Mouse (Mus musculus) liver, adult 2 months (tissue): ENCODE data around the gene Fam13a. TPM values are rescaled to one million over a fixed set of nuclear protein-coding genes. Genes with fewer than 3 reads are reported as not detected.

Source experiments
- DNase-seq: peaks from one replicate; pipeline ENCODE4 v3.0.0-alpha.2; 2011; ENCODE audit warnings: low read depth, low spot score; ENCODE audit errors: extremely low read depth
- H3K27ac ChIP-seq: fragments of 200-500 bp; replicated peaks from 2 replicates; pipeline ENCODE4 v1.5.1; 2012; ENCODE audit warnings: low read depth, mild to moderate bottlenecking, control low read depth, inconsistent platforms, low read length; ENCODE audit not compliant: insufficient read depth
- H3K27me3 ChIP-seq: fragments of 200-500 bp; 2 replicates; pipeline ENCODE4 v1.6.1; 2012; ENCODE audit warnings: mild to moderate bottlenecking, moderate library complexity, low read length, inconsistent platforms; ENCODE audit not compliant: control insufficient read depth, insufficient read depth
- H3K36me3 ChIP-seq: fragments of 200-500 bp; 2 replicates; pipeline ENCODE4 v1.6.1; 2012; ENCODE audit warnings: low read length, inconsistent platforms; ENCODE audit not compliant: control insufficient read depth, insufficient read depth
- H3K4me1 ChIP-seq: fragments of 200-500 bp; 2 replicates; pipeline ENCODE4 v1.6.1; 2011; ENCODE audit warnings: low read length; ENCODE audit not compliant: control insufficient read depth, insufficient read depth
- H3K4me3 ChIP-seq: fragments of 200-500 bp; 2 replicates; pipeline ENCODE4 v1.5.1; 2011; ENCODE audit warnings: low read depth, mild to moderate bottlenecking, control low read depth, low read length, moderate library complexity; ENCODE audit not compliant: insufficient read depth
- H3K79me2 ChIP-seq: fragments of 200-500 bp; 2 replicates; pipeline ENCODE4 v1.6.1; 2012; ENCODE audit warnings: inconsistent platforms, mild to moderate bottlenecking, low read length, moderate library complexity; ENCODE audit not compliant: control insufficient read depth, insufficient read depth
- H3K9ac ChIP-seq: fragments of 200-500 bp; 2 replicates; pipeline ENCODE4 v1.6.1; 2012; ENCODE audit warnings: low read depth, mild to moderate bottlenecking, control low read depth, inconsistent platforms, low read length
- CTCF ChIP-seq: fragments of 200-500 bp; IDR thresholded peaks from 2 replicates; pipeline ENCODE4 v1.5.1; 2011; ENCODE audit warnings: low read depth, low read length, control low read depth
- POLR2A ChIP-seq: fragments of 200-500 bp; IDR thresholded peaks from 2 replicates; pipeline ENCODE4 v1.6.1; 2011; ENCODE audit warnings: low read length, control low read depth; ENCODE audit not compliant: insufficient read depth; ENCODE audit errors: extremely low read depth
- WGBS: fragments of 180-500 bp; shearing (Covaris S2); methylation state at CpG from one replicate; pipeline ENCODE4 v1.1.7; 2018; 5-methylcytosine and 5-hydroxymethylcytosine counted together
- polyA plus RNA-seq: library from polyadenylated mRNA; depleted of rRNA; stranded (reverse); fragments of >200 nt; gene quantifications from 2 replicates; pipeline ENCODE4 v1.2.3, GENCODE M21; 2012
- total RNA-seq: library from RNA; depleted of rRNA; stranded (reverse); fragments of >200 nt; gene quantifications from 2 replicates; pipeline ENCODE4 v1.2.3, GENCODE M21; 2014

The Fam13a gene
- total and polyA plus RNA-seq, 2 experiments, result 3.4 to 42.5 TPM

- H3K36me3 ChIP-seq, result peaks cover 9% of the 10 kb centered on the region
- no peaks in the 10 kb centered on the region for H3K79me2 ChIP-seq
- H3K27ac ChIP-seq, result no peak overlapping the region
- no peak overlapping the region for H3K4me3 ChIP-seq
- TF ChIP-seq POLR2A (no peak), CTCF (no peak)
- H3K9ac ChIP-seq, result no peak overlapping the region
- no peaks in the 10 kb centered on the region for H3K27me3 ChIP-seq
- 91% methylated on average over 4 of the region's 4 CpGs for WGBS
- no peak for DNase-seq
- H3K4me1 ChIP-seq, result peaks cover 13% of the 10 kb centered on the region
Observed at GRCm38 (mm10) chr6:58931149-58931548, 93.2 kb downstream of the Fam13a start.

- 27% methylated on average over 9 of the region's 9 CpGs for WGBS
- peaks cover 13% of the 10 kb centered on the region for H3K4me1 ChIP-seq
- no peak overlapping the region for H3K9ac ChIP-seq
- H3K79me2 ChIP-seq, result no peaks in the 10 kb centered on the region
- peak; percentile 93 for DNase-seq
- peaks cover 3% of the 10 kb centered on the region for H3K36me3 ChIP-seq
- TF ChIP-seq POLR2A, result no peak
- TF ChIP-seq CTCF, result no peak
- H3K27me3 ChIP-seq, result no peaks in the 10 kb centered on the region
- no peak overlapping the region for H3K4me3 ChIP-seq
- H3K27ac ChIP-seq, result peak overlapping the region; percentile 42
Observed at GRCm38 (mm10) chr6:58929911-58930431, 94.4 kb downstream of the Fam13a start.

GRCm38 (mm10) chr6:58927881-58928280, 96.5 kb downstream of the Fam13a start:
- Histone ChIP-seq H3K4me1 (peaks cover 13% of the 10 kb centered on the region), H3K9ac (no peak overlapping the region), H3K4me3 (no peak overlapping the region), H3K36me3 (no peaks in the 10 kb centered on the region), H3K27ac (no peak overlapping the region; the same call in 1 of the 2 replicates), H3K79me2 (no peaks in the 10 kb centered on the region), H3K27me3 (no peaks in the 10 kb centered on the region)
- TF ChIP-seq CTCF (no peak), POLR2A (no peak)
- peak; percentile 92 for DNase-seq
- WGBS, result 13% methylated on average over 2 of the region's 2 CpGs

GRCm38 (mm10) chr6:58922511-58922910, 101.8 kb downstream of the Fam13a start:
- Histone ChIP-seq H3K79me2 (no peaks in the 10 kb centered on the region), H3K27ac (no peak overlapping the region), H3K4me1 (peaks cover 3% of the 10 kb centered on the region), H3K9ac (no peak overlapping the region), H3K27me3 (no peaks in the 10 kb centered on the region), H3K36me3 (peaks cover 6% of the 10 kb centered on the region), H3K4me3 (no peak overlapping the region)
- TF ChIP-seq POLR2A (no peak), CTCF (no peak)
- WGBS, result 62% methylated on average over 5 of the region's 5 CpGs
- DNase-seq, result peak; percentile 76

- Histone ChIP-seq H3K79me2 (no peaks in the 10 kb centered on the region), H3K9ac (no peak overlapping the region), H3K4me1 (no peaks in the 10 kb centered on the region), H3K27ac (no peak overlapping the region), H3K27me3 (no peaks in the 10 kb centered on the region), H3K36me3 (peaks cover 9% of the 10 kb centered on the region), H3K4me3 (no peak overlapping the region)
- DNase-seq, result peak; percentile 45
- 37% methylated on average over 3 of the region's 3 CpGs for WGBS
- TF ChIP-seq CTCF (no peak), POLR2A (no peak)
Observed at GRCm38 (mm10) chr6:58921623-58922022, 102.7 kb downstream of the Fam13a start.

- no peak overlapping the region for H3K9ac ChIP-seq
- TF ChIP-seq POLR2A, result no peak
- no peak for TF ChIP-seq CTCF
- WGBS, result 84% methylated on average over 6 of the region's 6 CpGs
- no peak overlapping the region for H3K4me3 ChIP-seq
- peaks cover 12% of the 10 kb centered on the region for H3K36me3 ChIP-seq
- H3K27me3 ChIP-seq, result no peaks in the 10 kb centered on the region
- no peak for DNase-seq
- H3K27ac ChIP-seq, result no peak overlapping the region
- H3K4me1 ChIP-seq, result no peaks in the 10 kb centered on the region
- H3K79me2 ChIP-seq, result no peaks in the 10 kb centered on the region
Observed at GRCm38 (mm10) chr6:58920735-58921134, 103.6 kb downstream of the Fam13a start.
